Mouse (Mus musculus): ENCODE measurements at regions not wholly inside any gene's neighbourhood (a gene's known extent, or its start where the extent isn't known, plus 50 kb on each side); places are given as distances from the start of the nearest gene placed in this dataset.
A peak's percentile ranks its signal among the peaks of the same experiment; 100 is the strongest.
"Not testable (repeated sequence)": the region's sequence is repeated elsewhere in the genome, so short reads cannot be mapped to it uniquely, and the experiment has no call there.

- DNase-seq = not testable (repeated sequence)
Observed at GRCm38 (mm10) chr16:58179981-58180380, 228.3 kb upstream of the Dcbld2 start.

DNA sequence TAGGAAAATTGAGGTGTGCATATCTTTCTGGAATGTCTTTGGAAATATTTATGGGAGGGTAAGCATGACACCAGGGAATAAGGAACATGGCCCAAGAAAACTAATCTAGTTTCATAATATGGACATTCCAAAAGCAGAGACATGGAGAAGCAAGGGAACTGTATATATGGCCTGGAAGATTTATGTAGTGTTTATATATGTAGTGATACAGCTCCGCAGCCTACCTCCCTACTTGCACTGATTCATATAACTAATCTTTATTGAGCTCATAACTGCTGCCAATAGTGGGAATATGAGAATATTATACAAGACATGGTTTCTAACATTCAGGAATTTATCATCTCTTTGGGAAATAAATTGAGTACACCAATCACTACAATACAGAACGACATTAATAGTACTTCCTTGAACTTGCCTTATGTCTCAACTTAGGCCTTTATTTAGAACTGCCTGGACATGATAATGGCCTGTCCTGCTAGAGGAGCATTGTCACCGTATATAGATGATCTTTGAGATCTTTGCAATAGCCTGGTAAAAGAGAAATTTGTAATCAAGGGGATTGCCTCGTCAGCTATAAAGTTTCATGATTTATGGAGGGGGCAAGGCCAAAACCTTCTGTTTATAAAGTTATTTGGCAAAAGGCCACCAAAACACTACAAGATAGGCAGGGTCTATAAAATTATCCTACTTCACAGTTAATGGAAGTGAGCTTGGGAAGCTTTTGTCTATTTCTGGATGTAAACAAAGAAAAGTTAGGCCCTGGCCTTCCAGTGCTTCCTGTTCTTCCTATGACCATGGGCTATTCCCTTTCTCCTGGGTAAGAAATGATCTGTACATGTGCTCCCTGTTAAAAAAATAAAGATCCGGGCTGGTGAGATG lies 213.4 kb upstream of the Dcbld2 start:
- DNase-seq = no peak

DNA sequence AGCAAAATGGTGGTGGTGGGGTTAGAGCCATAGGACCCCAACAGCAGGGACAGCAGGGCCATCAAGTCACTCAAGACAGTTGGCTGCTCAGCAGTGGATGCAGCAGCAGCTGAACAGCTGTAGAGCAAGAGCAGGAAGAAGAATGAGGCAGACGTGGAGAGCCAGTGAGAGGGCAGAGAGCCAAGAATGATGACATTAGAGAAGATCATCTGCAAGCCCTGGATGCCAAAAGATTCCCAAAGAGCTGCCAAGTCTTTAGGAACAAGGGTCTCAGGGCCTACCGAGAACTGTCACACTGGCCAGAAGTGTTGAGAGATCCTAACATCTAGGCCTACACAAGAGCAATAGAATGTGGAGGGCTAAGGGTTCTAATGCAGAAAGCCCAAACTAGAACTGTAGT lies 196.4 kb upstream of the Dcbld2 start:
- DNase-seq = no peak

DNA sequence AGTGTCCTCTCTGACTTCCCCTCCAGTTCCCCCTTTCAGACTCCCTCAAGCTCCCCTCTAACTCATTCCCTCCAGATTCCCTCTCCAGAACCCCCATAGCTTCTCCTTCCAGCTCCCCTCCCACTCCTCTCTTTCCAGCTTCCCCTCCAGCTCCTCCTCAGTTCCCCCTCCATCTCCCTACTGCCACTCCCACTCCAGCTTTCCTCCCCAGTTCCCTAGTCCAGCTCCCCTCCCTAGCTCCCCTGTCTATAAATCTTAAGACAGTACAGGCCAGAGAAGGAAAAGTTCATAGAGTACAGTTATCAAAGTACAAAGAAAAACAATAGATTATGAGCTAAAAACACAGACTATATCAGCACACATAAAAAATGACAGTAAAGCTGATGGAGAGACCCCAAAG lies 173.6 kb upstream of the Dcbld2 start:
- DNase-seq = no peak

DNA sequence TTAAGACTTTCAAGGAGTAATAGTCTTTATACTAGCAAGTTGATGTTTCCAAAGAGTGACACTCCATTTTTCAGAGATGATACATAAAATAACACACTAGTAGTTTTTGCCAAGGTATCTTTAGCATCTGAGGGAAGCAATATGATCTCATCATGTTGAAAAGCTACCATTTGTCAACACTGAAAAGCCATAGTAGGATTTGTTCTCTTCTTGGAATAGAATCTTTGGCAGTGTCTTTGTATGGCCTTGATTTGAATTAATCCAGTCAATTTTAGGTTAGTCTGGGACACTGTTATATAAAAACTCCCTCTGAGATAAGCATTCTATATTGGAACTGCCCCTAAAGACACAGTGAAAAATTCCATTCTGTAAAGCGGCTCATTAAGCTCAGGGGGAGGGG lies 171.4 kb upstream of the Dcbld2 start:
- no peak for DNase-seq

GRCm38 (mm10) chr16:58276281-58276680 lies 132.0 kb upstream of the Dcbld2 start:
- DNase-seq = no peak

- DNase-seq = no peak
Observed at GRCm38 (mm10) chr16:58281474-58281873, 126.8 kb upstream of the Dcbld2 start.

DNA sequence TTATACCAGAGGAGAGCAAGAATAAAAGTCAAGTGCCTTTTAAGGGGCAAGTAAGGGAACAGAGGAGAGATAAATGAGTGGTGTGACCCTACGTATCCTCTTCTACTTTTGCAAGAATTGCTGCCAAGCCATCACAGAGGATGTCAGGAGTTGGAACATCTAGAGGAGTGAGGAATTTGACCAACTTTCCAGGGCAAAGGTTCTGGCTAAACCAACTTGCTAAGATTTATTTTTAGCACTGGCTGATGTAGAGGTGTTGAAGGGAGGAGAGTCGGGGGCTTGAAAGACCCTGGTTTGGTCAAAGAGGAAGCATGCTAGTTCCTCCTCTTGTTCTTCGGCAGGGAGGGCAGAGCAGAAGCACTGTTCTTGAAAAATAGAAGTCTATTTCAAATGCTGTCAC lies 113.8 kb upstream of the Dcbld2 start:
- no peak for DNase-seq

DNA sequence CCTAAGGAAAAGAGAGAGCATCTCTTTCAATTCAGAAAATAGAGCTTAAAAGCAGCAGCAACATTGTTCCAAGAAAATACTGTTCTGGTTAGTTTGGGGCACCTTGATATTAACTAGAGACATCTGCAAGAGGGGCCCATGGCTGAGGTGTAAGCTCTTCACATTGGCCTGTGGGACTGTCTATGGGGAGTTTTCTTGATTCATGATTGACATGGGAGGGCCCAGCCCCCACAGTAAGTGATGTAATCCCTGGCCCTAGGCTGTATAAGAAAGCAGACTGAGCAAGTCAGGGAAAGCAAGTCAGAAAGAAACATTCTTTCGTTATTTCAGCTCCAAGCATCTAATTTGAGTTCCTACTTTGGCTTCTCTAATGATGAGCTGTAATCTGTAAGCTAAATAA lies 113.1 kb upstream of the Dcbld2 start:
- DNase-seq = no peak

DNA sequence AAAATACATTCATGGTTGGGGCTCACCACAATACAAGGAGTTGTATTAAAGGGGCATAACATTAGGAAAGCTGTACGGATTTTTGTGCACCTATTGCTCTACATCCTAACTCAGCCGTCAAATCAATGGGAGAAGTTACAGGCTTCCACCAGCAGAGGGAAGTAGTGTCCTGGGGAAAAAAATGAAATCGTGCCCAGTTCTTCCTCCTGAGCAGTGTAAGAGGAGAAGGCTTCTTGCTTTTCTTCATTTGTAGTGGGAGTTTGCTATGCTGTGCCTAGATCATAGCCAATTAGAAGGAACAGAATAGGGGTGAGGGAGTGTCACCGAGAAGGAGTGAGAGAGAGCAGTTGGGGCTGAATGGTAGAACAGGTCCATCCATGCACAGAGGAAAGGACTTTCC lies 108.7 kb upstream of the Dcbld2 start:
- peak; percentile 29 for DNase-seq

GRCm38 (mm10) chr16:58300098-58300497 lies 108.1 kb upstream of the Dcbld2 start:
- DNase-seq = no peak

DNA sequence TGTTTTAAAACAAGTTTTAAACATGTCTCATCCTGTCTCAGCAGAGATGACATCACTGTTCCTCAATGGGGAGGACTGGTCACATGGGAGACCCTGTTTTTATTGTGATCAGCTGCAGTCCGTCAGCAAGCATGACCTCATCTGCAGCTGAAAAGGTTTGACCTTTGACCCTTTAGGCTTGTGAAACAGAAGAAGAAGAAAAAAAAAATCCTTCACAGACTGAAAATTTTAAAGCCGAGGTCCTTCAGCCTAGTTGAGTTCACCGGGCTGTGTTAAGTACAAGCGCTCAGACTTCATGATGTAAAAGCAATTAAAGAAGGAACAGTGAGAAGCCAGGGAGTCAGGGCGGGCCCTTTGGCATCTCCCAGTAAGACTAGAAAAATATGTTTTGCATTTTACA lies 104.7 kb upstream of the Dcbld2 start:
- DNase-seq = no peak

DNA sequence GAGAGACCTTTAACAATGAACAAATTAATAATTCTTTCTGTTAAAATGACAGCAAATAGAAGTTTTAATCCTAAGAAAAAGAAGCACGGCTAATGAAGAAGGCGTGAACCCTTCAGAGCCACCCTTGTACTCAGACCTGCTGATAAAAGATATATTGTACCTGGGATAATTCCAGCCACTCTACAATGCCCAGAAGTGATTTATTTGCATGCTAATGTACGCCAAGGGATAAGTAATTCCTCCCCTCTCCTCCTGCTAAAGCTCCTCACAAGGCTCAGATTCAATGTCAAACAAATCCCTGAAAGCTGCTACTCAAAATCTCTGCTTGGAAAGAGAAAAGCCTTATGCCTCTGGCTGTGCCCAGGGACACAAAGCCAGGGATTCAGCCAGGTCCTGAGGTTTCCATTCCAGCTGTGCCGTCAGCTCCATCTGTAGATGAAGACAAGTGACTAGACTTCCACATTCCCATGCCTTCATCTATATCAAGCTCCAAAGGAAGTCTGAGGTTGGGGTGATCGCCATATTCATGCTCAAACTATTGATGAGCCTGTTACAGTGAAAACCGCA lies 91.3 kb upstream of the Dcbld2 start:
- DNase-seq = no peak

DNA sequence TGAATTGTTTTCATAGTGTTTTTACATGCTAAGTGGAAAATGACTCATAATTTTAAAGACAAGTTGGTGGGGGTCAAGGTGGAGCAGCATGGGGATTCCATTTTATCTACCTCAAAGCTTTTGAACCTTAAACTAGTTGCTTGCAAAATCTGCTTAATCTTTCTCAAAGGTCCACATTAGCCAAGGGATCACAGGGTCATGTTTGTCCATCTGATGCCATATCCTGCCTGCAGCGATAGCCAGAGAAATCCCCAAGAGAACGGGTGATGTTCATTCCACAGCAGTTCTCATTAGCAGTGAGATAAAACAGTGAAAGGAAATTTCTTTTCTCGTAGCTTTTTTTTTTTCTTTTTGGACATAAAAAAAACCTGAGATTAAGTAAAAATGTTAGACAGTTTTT lies 77.2 kb upstream of the Dcbld2 start:
- no peak for DNase-seq

GRCm38 (mm10) chr16:58343921-58344320 lies 64.3 kb upstream of the Dcbld2 start:
- no peak for DNase-seq

- DNase-seq = no peak
Observed at GRCm38 (mm10) chr16:58349354-58349753, 58.9 kb upstream of the Dcbld2 start.

GRCm38 (mm10) chr16:58349802-58350201 lies 58.4 kb upstream of the Dcbld2 start:
- no peak for DNase-seq

DNA sequence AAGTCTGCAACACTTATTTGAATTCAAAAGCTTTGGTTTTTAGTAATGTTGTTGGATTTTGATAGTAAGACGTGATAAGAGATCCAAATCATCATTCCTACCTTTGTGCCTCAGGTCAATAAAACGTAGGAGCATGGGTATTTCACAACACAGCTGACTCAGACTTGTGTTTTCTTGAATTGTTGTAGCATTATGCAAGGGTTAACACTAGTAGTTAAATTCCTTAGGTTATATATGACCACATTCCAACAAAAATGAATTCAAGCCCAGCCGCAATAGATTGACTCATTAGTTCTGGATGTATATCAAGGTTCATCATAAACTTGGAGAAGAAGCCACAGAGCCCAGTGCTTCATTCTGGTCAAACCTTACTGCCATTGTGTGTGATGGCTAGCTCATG lies 56.1 kb upstream of the Dcbld2 start:
- DNase-seq = no peak

GRCm38 (mm10) chr16:58354551-58354950 lies 53.7 kb upstream of the Dcbld2 start:
- DNase-seq = peak; percentile 8
